Mouse (Mus musculus) lung, postnatal 0 days (tissue): ENCODE measurements at regions not wholly inside any gene's neighbourhood (a gene's known extent, or its start where the extent isn't known, plus 50 kb on each side); places are given as distances from the start of the nearest gene placed in this dataset.

ENCODE experiments used
- CTCF ChIP-seq: IDR thresholded peaks from 2 replicates; pipeline ENCODE4 v1.5.1; 2016; ENCODE audit warnings: antibody characterized with exemption, mild to moderate bottlenecking
- EP300 ChIP-seq: IDR thresholded peaks from 2 replicates; pipeline ENCODE4 v1.6.1; 2016; ENCODE audit warnings: antibody characterized with exemption, mild to moderate bottlenecking, control low read depth

DNA sequence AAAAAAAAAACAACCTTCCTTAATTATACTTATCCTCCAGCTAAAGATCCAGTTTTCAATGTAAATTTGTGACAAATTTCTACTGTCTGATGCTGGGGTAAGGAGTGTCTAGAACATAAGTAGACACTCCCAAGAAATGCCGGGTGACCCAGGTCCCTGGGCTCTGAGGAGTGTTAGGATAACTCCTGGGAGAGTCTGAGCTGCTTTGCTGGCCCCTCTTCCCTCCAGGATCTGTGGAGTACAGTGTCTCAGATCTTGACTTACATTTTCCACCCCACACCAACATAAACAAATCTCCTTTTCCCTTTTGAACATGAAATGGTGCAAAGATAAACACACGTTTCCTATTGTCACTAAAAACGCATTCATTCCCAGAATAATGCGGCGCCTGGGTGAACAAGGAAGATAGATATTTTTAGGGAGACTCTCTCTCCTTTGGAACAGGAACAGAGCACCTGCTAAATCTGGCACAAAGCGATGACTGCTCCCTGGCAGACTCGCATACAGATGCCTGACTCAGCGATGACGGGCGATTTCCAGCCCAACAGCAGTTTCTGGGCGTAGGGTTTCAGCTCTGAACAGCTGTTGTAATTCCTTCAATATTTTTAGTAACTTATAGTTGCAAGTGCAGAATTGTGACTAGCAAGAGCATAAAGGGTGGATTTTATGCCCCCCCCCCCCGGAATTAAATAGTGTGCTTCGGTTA lies 91.3 kb downstream of the Cavin4 start:
- TF ChIP-seq EP300 (peak; percentile 40; the same call in 1 of the 2 replicates), CTCF (no peak)
